Mouse (Mus musculus) right cerebral cortex, postnatal 36 days (tissue): ENCODE measurements around the gene Zfp212.
A peak's percentile ranks its signal among the peaks of the same experiment; 100 is the strongest.

Experiments
- DNase-seq, 2 experiments: peaks; one replicate each; pipeline ENCODE4 v3.0.0; 2022; ENCODE audit warnings: low spot score in 2 of 2, mixed read lengths in 1 of 2

The Zfp212 gene

GRCm38 (mm10) chr6:47920447-47921340, at the start of gene Zfp212:
Zfp212 (plus strand) TSS chr6:47920476.
- DNase-seq = peak; percentile 86 to 87

GRCm38 (mm10) chr6:47872266-47872665, 48.0 kb upstream of the Zfp212 start:
- no peak for DNase-seq

- DNase-seq = no peak
Measured at GRCm38 (mm10) chr6:47877058-47877457, 43.2 kb upstream of the Zfp212 start, which contains the start of gene Zfp282. Zfp282 (plus strand) TSS chr6:47877204.

DNA sequence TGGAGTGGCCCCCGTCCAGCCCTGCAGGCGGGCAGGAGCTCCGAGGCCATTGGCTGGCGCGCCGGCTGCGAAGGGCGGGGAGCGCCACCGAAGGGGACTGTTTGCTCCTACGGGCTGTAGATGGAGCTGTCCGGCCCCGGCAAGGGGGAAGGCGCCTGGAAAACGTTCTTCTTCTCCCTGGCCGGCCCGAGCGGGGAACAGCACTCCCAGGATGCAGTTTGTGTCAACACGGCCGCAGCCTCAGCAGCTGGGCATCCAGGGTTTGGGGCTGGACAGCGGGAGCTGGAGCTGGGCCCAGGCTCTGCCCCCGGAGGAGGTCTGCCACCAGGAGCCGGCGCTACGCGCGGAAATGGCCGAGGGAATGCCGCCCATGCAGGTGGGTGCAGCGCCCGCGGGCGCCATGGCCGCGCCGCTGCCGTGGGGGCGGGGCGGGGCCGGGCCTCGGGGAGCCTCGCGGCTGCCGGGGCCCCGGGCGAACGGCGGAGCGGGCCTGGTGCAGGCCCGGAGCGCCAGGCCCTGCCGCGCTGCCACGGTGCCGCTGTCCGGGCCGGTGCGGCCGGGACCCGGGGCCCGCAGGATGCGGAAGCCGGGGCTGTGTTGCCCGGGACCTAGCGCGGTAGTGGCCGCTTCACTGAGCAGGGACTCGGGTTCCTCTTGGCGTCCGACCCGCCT, 42.7 kb upstream of the Zfp212 start:
- peak; percentile 87 for DNase-seq

GRCm38 (mm10) chr6:47878133-47878514, 42.2 kb upstream of the Zfp212 start:
- no peak for DNase-seq

DNA sequence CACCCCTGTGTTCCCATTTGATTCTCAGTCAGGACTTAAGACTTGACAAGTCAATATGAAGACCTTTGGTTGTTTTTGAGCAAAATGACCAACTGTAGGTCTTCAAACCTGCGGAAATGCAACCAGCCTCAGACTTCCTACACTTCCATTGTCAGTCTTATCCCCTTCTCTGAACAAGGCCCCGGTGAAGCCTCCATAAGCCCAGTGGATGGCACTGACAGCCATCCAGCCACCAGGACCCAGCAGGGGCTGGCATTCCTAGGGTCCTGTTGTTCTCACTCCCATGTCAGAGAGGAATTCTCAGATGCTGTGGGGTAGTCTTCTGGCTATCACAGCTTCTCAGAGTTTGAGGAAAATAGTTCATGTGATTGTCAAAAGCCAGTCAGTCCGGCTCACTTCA, 41.7 kb upstream of the Zfp212 start:
- no peak for DNase-seq

DNA sequence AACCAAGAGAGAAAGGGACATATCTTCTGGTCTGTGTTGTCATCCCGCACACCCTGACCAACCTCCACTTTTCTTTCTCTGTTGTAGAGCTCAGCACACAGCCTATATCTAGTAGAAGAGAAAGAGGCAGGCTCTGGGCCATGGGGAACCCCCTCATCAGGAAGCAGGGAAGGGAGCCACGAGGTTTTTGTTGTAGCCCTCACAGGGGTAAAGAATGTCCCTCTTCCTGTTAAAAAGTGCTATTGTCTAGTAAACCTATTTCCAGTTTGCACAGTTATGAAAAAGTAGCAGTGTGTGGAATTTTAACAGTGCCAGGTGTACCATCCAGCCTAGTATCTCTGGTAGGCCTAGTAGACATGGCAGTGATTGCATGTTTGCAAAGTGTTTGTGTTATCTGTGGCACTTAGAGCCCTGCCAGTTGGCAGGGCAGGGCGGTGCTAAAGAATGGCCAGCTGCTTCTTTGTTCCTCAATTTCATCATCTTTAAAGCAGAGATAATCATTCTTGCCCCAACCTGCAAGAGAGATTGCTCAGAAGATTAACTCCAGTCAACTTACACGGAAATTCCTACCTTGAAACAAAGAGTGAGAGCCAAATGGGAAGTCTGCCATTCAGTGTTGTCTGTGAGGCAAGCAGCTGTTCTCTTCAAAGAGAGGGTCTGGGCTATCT, 41.1 kb upstream of the Zfp212 start:
- DNase-seq = no peak

DNA sequence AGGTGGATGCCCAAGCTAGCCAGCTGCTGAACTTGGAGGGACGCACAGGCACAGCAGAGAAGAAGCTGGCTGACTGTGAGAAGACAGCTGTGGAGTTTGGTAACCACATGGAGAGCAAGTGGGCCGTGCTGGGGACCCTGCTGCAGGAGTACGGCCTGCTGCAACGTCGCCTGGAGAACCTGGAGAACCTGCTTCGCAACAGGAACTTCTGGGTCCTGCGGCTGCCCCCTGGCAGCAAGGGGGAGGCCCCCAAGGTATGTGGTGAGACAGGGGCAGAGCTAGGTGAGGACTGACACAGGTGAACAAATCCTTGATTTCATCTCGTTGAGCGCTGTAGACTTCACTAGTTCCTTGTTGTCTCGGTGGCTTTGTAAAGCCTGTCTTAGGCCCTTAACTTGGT, 40.1 kb upstream of the Zfp212 start:
- no peak for DNase-seq

DNA sequence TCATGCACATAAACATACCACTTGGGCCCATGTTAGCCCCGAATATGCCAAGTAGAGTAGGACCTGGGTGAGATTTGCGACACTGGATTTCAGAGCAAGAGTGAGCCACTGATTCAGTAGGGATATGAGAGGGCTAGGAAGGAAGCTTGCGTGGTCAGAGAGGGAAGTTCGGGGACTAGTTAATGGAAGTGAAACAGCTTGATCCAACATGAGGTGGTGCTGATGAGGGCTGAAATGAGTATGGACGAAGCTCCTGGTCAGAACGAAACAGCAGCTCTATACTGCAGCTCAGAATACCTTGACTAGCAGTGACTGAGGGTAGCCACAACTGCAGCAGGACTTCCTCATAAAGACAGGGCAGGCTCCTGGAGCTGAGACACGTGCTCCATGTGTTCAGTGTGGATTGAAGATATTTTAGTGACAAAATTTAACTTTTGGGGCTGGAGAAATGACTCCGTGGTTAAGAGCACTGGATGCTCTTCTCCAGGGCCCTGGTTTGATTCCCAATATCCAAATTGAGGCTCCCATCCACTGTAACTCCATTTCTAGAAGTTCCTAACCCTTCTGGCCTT, 31.4 kb upstream of the Zfp212 start:
- no peak for DNase-seq

GRCm38 (mm10) chr6:47899416-47899815, 20.9 kb upstream of the Zfp212 start:
- DNase-seq = no peak

GRCm38 (mm10) chr6:47903587-47903986, 16.7 kb upstream of the Zfp212 start:
- no peak for DNase-seq

DNA sequence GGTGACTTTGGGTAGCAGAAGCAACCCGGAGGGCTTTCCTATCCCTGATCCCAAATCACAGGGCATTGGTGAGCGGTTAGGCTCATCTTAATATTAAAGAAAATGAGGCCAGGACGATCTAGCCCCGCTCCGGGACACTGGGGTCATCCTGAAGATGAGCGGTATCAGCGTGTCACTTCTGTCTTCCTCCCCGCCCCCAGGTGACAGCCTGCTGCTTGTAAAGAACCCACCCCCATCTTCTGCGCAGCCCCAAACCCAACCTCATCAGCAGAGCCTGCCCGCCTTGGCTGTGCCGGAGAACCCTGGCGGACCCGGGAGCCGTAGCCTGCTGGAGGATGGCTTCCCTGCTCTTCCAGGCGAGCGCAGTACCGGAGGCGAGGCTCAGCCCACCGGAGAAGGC, 15.9 kb upstream of the Zfp212 start:
- no peak for DNase-seq

DNA sequence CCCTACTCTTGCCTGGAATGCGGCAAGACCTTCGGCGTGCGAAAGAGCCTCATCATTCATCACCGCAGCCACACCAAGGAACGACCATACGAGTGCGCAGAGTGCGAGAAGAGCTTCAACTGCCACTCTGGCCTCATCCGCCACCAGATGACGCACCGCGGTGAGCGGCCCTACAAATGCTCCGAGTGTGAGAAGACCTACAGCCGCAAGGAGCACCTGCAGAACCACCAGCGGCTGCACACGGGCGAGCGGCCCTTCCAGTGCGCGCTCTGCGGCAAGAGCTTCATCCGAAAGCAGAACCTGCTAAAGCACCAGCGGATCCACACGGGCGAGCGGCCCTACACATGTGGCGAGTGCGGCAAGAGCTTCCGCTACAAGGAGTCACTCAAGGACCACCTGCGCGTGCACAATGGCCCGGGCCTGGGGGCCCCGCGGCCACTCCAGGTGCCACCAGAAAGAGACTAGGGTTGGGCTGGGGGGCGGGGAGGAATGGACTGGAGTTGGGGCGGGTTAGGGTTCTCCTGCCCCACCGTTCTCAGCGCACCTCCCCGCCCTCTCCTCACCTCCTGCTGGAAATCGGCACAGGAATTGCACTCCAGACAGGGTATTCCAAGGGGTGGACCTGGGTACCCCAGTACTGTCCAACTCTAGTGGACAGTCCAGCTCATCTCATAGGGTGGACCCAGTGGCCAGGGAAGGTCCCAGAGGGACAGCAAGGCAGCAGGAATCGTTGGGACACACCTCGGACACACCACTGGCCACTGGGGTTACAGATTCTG, 15.2 kb upstream of the Zfp212 start:
- no peak for DNase-seq

DNA sequence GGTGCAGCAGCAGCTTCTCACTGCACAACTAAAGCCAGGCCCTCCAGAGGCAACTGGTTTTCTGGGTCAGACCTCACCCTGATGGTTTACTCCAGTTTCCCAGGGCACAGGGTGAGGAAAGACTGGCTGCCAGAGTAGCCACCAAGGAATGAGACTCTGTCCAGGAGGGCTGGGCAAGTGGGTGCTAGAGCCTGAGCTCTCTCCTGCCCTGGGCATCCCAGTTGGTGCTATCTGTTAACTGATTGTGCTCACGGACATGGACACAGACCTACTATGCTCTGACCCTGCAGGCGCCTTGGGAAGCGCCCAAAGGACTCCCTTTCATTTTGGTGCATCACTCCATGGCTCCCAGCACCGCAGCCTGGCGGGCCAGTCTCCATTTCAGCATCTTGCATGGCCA, 13.9 kb upstream of the Zfp212 start:
- no peak for DNase-seq

- no peak for DNase-seq
Measured at GRCm38 (mm10) chr6:47909007-47909406, 11.3 kb upstream of the Zfp212 start.

GRCm38 (mm10) chr6:47911650-47912049, 8.6 kb upstream of the Zfp212 start:
- DNase-seq = no peak

- DNase-seq = no peak
Measured at GRCm38 (mm10) chr6:47912991-47913390, 7.3 kb upstream of the Zfp212 start.

DNA sequence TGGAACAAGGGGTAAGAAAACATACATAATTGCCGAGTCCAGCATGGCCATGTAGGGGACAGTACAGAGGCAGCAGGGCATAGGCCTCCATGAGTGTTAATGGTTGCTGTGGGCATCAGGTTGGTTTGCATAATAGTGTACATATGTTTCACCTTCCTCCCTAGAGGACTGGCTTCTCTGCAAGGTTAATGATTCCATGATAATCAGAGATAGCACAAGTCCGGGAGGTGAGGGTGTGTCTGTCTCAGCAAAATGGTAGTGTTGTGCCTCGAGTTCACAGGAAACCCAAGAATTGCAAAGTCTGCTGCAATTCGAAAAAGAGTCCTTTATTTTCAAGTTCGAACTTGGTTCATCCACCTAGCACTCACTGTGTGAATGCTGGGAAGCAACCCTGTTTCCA, 3.2 kb upstream of the Zfp212 start:
- DNase-seq = no peak

- DNase-seq = no peak
Measured at GRCm38 (mm10) chr6:47918768-47919274, 1.5 kb upstream of the Zfp212 start.

DNA sequence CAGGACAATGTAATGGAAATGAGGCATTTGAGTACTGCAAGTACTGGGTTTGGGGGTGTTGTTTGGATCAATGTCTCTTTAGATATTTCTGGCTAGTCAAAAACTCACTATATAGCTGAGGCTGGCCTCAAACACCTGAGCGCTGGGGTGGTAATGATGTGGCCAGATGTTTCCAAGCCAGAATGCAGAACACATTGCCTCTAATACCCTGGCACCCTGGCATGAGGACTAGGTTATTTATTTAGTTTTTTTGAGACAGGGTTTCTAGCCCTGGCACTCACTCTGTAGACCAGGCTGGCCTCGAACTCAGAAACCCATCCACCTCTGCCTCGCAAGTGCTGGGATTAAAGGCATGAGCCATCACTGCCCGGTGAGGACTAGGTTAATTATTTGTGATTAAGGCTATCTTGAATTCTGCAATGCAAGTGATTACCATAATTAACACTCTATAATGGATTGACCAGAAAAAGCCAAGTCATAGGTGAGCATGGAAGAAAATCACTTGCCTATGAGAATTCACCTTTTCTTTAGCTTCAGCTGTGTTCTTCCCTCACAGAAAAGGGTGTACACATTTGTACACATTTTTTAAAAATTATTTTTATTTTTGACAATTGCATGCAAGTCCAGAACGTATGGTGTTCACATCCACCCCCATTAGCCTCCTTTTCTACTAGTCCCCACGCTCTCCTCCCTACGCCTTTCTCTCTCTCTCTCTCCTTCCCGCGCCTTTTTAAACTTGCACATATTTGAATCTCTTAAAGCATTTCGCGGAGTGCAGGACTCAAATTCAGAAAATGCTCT, 430 bp upstream of the Zfp212 start:
- no peak for DNase-seq
